Mouse (Mus musculus) lung, postnatal 0 days (tissue): Measurements from ENCODE around the gene Inip.

Experiments
- CTCF ChIP-seq: IDR thresholded peaks from 2 replicates; pipeline ENCODE4 v1.5.1; 2016; ENCODE audit warnings: antibody characterized with exemption, mild to moderate bottlenecking
- EP300 ChIP-seq: IDR thresholded peaks from 2 replicates; pipeline ENCODE4 v1.6.1; 2016; ENCODE audit warnings: antibody characterized with exemption, mild to moderate bottlenecking, control low read depth

GRCm38 (mm10) chr4:59753491-59754140 lies 47.8 kb downstream of the Inip start:
- TF ChIP-seq CTCF (no peak), EP300 (peak; percentile 91)
